Mouse (Mus musculus) adrenal gland, adult 2 months (tissue): ENCODE measurements around the gene Ggt7. TPM values are rescaled to one million over a fixed set of nuclear protein-coding genes. Genes with fewer than 3 reads are reported as not detected.
"Not testable (repeated sequence)": the region's sequence is repeated elsewhere in the genome, so short reads cannot be mapped to it uniquely, and the experiment has no call there.

ENCODE experiments used
- DNase-seq: peaks from one replicate; pipeline ENCODE4 v3.0.0; 2021
- long read RNA-seq: library from polyadenylated mRNA; stranded (forward); transcript quantifications from one replicate; pipeline ENCODE4 v2.0.0, GENCODE M21; 2021
- polyA plus RNA-seq: library from polyadenylated mRNA; depleted of rRNA; stranded (reverse); fragments of >200 nt; gene quantifications from 2 replicates; pipeline ENCODE4 v1.2.3, GENCODE M21; 2012; rRNA removed
- total RNA-seq, 2 experiments: library from RNA; stranded (reverse); gene quantifications; 2 replicates each; pipeline ENCODE4 v1.2.3; 2021

Gene Ggt7
- total RNA-seq (1 to 10 TPM; 3.4 to 5.8 TPM), polyA plus RNA-seq (22.5 and 23.3 TPM in 2 replicates)
- long read RNA-seq, transcript Ggt7-201 (15 exons, 2,614 nt) = major isoform, 10 of 11 reads
- long read RNA-seq, partial matches to known transcripts = 0 of 11 reads
- long read RNA-seq, other reads (novel, unspliced or antisense) = 1 of 11 reads

GRCm38 (mm10) chr2:155517455-155518423 lies at the start of gene Ggt7, which contains the start of gene Acss2:
TSS of gene Ggt7 (minus strand) at chr2:155518237.
TSS of gene Acss2 (plus strand) at chr2:155517948.
- peak; percentile 100 for DNase-seq

- DNase-seq = no peak
These were observed 49.7 kb upstream of the Ggt7 start for GRCm38 (mm10) chr2:155567751-155568150.

- DNase-seq = no peak
These were observed 44.9 kb upstream of the Ggt7 start for GRCm38 (mm10) chr2:155562934-155563333.

GRCm38 (mm10) chr2:155562209-155562608 lies 44.2 kb upstream of the Ggt7 start:
- no peak for DNase-seq

GRCm38 (mm10) chr2:155554426-155554985 lies 36.5 kb upstream of the Ggt7 start:
- DNase-seq = no peak

GRCm38 (mm10) chr2:155552949-155553354 lies 34.9 kb upstream of the Ggt7 start:
- DNase-seq = no peak

GRCm38 (mm10) chr2:155552336-155552735 lies 34.3 kb upstream of the Ggt7 start:
- DNase-seq = no peak

GRCm38 (mm10) chr2:155546955-155547354 lies 28.9 kb upstream of the Ggt7 start:
- DNase-seq = no peak

GRCm38 (mm10) chr2:155540822-155541458 lies 22.9 kb upstream of the Ggt7 start:
- peak; percentile 86 for DNase-seq

GRCm38 (mm10) chr2:155539696-155540095 lies 21.7 kb upstream of the Ggt7 start:
- no peak for DNase-seq

- not testable (repeated sequence) for DNase-seq
These were observed 20.5 kb upstream of the Ggt7 start for GRCm38 (mm10) chr2:155538463-155539057.

- peak; percentile 52 for DNase-seq
These were observed 19.9 kb upstream of the Ggt7 start for GRCm38 (mm10) chr2:155537761-155538462.

- no peak for DNase-seq
These were observed 18.3 kb upstream of the Ggt7 start for GRCm38 (mm10) chr2:155536292-155536691.

GRCm38 (mm10) chr2:155527367-155527766 lies 9.3 kb upstream of the Ggt7 start:
- no peak for DNase-seq

GRCm38 (mm10) chr2:155524378-155524777 lies 6.3 kb upstream of the Ggt7 start:
- DNase-seq = no peak

- no peak for DNase-seq
These were observed 5.7 kb upstream of the Ggt7 start for GRCm38 (mm10) chr2:155523706-155524105.

GRCm38 (mm10) chr2:155518531-155519270 lies 664 bp upstream of the Ggt7 start:
- DNase-seq = no peak

- DNase-seq = peak; percentile 66
These were observed 2.1 kb downstream of the Ggt7 start for GRCm38 (mm10) chr2:155515941-155516340.

GRCm38 (mm10) chr2:155514666-155515065 lies 3.4 kb downstream of the Ggt7 start:
- DNase-seq = peak; percentile 79

- no peak for DNase-seq
These were observed 4.5 kb downstream of the Ggt7 start for GRCm38 (mm10) chr2:155513543-155513942.

GRCm38 (mm10) chr2:155512479-155512878 lies 5.6 kb downstream of the Ggt7 start:
- DNase-seq = peak; percentile 74
